Mouse (Mus musculus): Measurements from ENCODE around the gene Cd59a. TPM values are rescaled to one million over a fixed set of nuclear protein-coding genes. Genes with fewer than 3 reads are reported as not detected.

Gene Cd59a
- polyA plus RNA-seq, 1 experiment from 2014 or later: 17.8 TPM

GRCm38 (mm10) chr2:104145983-104146382 is 50.4 kb downstream of the Cd59a start:
- H3K9ac ChIP-seq: no peak overlapping the region
- TF ChIP-seq CTCF (IDR thresholded peaks at IDR 0.05; ENCODE audit: low read depth): 0 out of 2 replicates have a peak, but pooled peaks have one; percentile 3
- no peak for ATAC-seq (ENCODE audit: insufficient read depth)
- no peaks in the 10 kb centered on the region for H3K36me3 ChIP-seq (ENCODE audit: insufficient read depth)
- WGBS: 72% methylated on average over 1 of the region's 1 CpGs
- H3K27me3 ChIP-seq (ENCODE audit: insufficient read depth, low read length): no peaks in the 10 kb centered on the region
- peak; percentile 26 for DNase-seq
- H3K4me2 ChIP-seq: no peak overlapping the region
- no peak overlapping the region for H3K27ac ChIP-seq (ENCODE audit: low read depth)
- H3K4me1 ChIP-seq (ENCODE audit: insufficient read depth): no peaks in the 10 kb centered on the region
- H3K9me3 ChIP-seq (ENCODE audit: low read depth, low read length): no peaks in the 10 kb centered on the region
- no peak overlapping the region for H3K4me3 ChIP-seq (ENCODE audit: low read depth, low read length)

GRCm38 (mm10) chr2:104147910-104148561 is 52.4 kb downstream of the Cd59a start:
- no peak for TF ChIP-seq CTCF (IDR thresholded peaks at IDR 0.05; ENCODE audit: low read depth)
- Histone ChIP-seq H3K27me3 (ENCODE audit: insufficient read depth, low read length) (no peaks in the 10 kb centered on the region), H3K36me3 (ENCODE audit: insufficient read depth) (no peaks in the 10 kb centered on the region), H3K27ac (ENCODE audit: low read depth) (no peak overlapping the region), H3K4me3 (ENCODE audit: low read depth, low read length) (no peak overlapping the region), H3K9me3 (ENCODE audit: low read depth, low read length) (no peaks in the 10 kb centered on the region), H3K4me2 (no peak overlapping the region), H3K9ac (no peak overlapping the region), H3K4me1 (ENCODE audit: insufficient read depth) (no peaks in the 10 kb centered on the region)
- DNase-seq (no peak), ATAC-seq (ENCODE audit: insufficient read depth) (no peak)
- WGBS: 63% methylated on average over 4 of the region's 4 CpGs

GRCm38 (mm10) chr2:104150608-104151397 is 55.2 kb downstream of the Cd59a start:
- Histone ChIP-seq H3K4me3 (ENCODE audit: low read depth, low read length) (no peak overlapping the region), H3K9me3 (ENCODE audit: low read depth, low read length) (no peaks in the 10 kb centered on the region), H3K27ac (ENCODE audit: low read depth) (no peak overlapping the region), H3K9ac (no peak overlapping the region), H3K36me3 (ENCODE audit: insufficient read depth) (no peaks in the 10 kb centered on the region), H3K27me3 (ENCODE audit: insufficient read depth, low read length) (no peaks in the 10 kb centered on the region), H3K4me1 (ENCODE audit: insufficient read depth) (no peaks in the 10 kb centered on the region), H3K4me2 (no peak overlapping the region)
- 80% methylated on average over 6 of the region's 6 CpGs for WGBS
- TF ChIP-seq CTCF (IDR thresholded peaks at IDR 0.05; ENCODE audit: low read depth): no peak
- no peak for ATAC-seq (ENCODE audit: insufficient read depth)
- DNase-seq: no peak

- no peaks in the 10 kb centered on the region for H3K36me3 ChIP-seq (ENCODE audit: insufficient read depth)
- no peaks in the 10 kb centered on the region for H3K27me3 ChIP-seq (ENCODE audit: insufficient read depth, low read length)
- H3K4me1 ChIP-seq (ENCODE audit: insufficient read depth): no peaks in the 10 kb centered on the region
- no peak overlapping the region for H3K4me3 ChIP-seq (ENCODE audit: low read depth, low read length)
- H3K9me3 ChIP-seq (ENCODE audit: low read depth, low read length): no peaks in the 10 kb centered on the region
- no peak overlapping the region for H3K4me2 ChIP-seq
- WGBS: 78% methylated on average over 4 of the region's 4 CpGs
- ATAC-seq (ENCODE audit: insufficient read depth): no peak
- TF ChIP-seq CTCF (IDR thresholded peaks at IDR 0.05; ENCODE audit: low read depth): no peak
- no peak for DNase-seq
- no peak overlapping the region for H3K9ac ChIP-seq
- no peak overlapping the region for H3K27ac ChIP-seq (ENCODE audit: low read depth)
Observed at GRCm38 (mm10) chr2:104153345-104153744, 57.7 kb downstream of the Cd59a start.

GRCm38 (mm10) chr2:104153876-104154275 is 58.3 kb downstream of the Cd59a start:
- DNase-seq (no peak), ATAC-seq (ENCODE audit: insufficient read depth) (no peak)
- no peak overlapping the region for H3K9ac ChIP-seq
- H3K4me3 ChIP-seq (ENCODE audit: low read depth, low read length): no peak overlapping the region
- H3K9me3 ChIP-seq (ENCODE audit: low read depth, low read length): no peaks in the 10 kb centered on the region
- TF ChIP-seq CTCF (IDR thresholded peaks at IDR 0.05; ENCODE audit: low read depth): no peak
- no peak overlapping the region for H3K4me2 ChIP-seq
- H3K27ac ChIP-seq (ENCODE audit: low read depth): no peak overlapping the region
- WGBS: 74% methylated on average over 3 of the region's 3 CpGs
- H3K27me3 ChIP-seq (ENCODE audit: insufficient read depth, low read length): no peaks in the 10 kb centered on the region
- H3K36me3 ChIP-seq (ENCODE audit: insufficient read depth): no peaks in the 10 kb centered on the region
- no peaks in the 10 kb centered on the region for H3K4me1 ChIP-seq (ENCODE audit: insufficient read depth)

- Histone ChIP-seq H3K4me1 (ENCODE audit: insufficient read depth) (no peaks in the 10 kb centered on the region), H3K9ac (no peak overlapping the region), H3K4me3 (ENCODE audit: low read depth, low read length) (no peak overlapping the region), H3K9me3 (ENCODE audit: low read depth, low read length) (no peaks in the 10 kb centered on the region), H3K27ac (ENCODE audit: low read depth) (no peak overlapping the region), H3K27me3 (ENCODE audit: insufficient read depth, low read length) (no peaks in the 10 kb centered on the region), H3K4me2 (no peak overlapping the region), H3K36me3 (ENCODE audit: insufficient read depth) (no peaks in the 10 kb centered on the region)
- TF ChIP-seq CTCF (IDR thresholded peaks at IDR 0.05; ENCODE audit: low read depth): no peak
- DNase-seq (no peak), ATAC-seq (ENCODE audit: insufficient read depth) (no peak)
- 74% methylated on average over 4 of the region's 4 CpGs for WGBS
Observed at GRCm38 (mm10) chr2:104157831-104158230, 62.2 kb downstream of the Cd59a start.

GRCm38 (mm10) chr2:104163418-104163817 is 67.8 kb downstream of the Cd59a start:
- WGBS: 76% methylated on average over 7 of the region's 7 CpGs
- no peak for TF ChIP-seq CTCF (IDR thresholded peaks at IDR 0.05; ENCODE audit: low read depth)
- no peak for ATAC-seq (ENCODE audit: insufficient read depth)

More at GRCm38 (mm10) chr2:104163418-104163817, 67.8 kb downstream of the Cd59a start:
- Histone ChIP-seq H3K4me2 (no peak overlapping the region), H3K9ac (no peak overlapping the region), H3K4me3 (ENCODE audit: low read depth, low read length) (no peak overlapping the region), H3K4me1 (ENCODE audit: insufficient read depth) (no peaks in the 10 kb centered on the region), H3K27ac (ENCODE audit: low read depth) (no peak overlapping the region), H3K9me3 (ENCODE audit: low read depth, low read length) (no peaks in the 10 kb centered on the region), H3K27me3 (ENCODE audit: insufficient read depth, low read length) (no peaks in the 10 kb centered on the region), H3K36me3 (ENCODE audit: insufficient read depth) (no peaks in the 10 kb centered on the region)
- no peak for DNase-seq
